Mouse (Mus musculus): ENCODE measurements around the gene Olfr472. TPM values are rescaled to one million over a fixed set of nuclear protein-coding genes. Genes with fewer than 3 reads are reported as not detected.
"Not testable (repeated sequence)": the region's sequence is repeated elsewhere in the genome, so short reads cannot be mapped to it uniquely, and the experiment has no call there.

Olfr472 gene
- not detected for total RNA-seq (2021)
- long read RNA-seq, experiment 1 = 0 reads
- long read RNA-seq, experiment 2 = 0 reads

DNA sequence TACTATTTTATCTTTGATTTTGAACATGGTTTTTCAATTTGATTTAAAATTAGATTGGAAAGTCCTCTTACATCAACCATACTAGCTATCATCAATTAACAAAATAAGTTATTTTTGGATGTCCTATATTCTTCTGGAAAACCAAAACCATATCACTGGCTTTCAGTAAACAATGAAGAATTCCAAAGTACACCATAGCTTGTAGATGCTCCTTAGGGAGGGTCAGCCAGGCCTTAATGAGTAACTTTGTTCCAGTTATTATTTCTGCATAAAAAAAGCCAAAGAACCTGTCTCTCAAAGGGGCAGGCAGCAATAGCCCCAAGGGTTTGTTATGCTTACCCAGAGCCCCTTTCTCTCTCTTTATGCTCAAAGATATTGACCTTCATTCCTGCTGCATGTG is at the start of gene Olfr472:
Gene Olfr472 (plus strand): TSS at position 301 of the 400 bp plus-strand sequence.
- DNase-seq = no peak

DNA sequence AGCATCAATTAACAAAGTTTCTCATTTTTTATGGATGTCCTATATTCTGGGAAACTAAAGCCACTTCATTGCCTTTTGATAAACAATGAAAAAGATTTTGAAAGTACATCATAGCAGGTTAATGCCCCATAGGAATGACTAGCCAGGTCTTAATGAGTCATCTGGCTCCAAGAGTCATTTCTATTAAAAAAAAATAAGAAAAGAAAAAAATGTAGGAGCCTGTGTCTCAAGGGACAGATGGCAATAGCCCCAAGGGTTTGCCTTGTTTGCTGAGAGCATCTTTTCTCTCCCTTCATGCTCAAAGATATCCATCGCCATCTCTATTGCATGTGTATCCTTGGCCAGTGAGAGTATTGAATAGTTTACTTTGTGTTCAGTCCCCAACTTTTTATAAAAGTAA is 32.4 kb downstream of the Olfr472 start, which contains the start of gene Olfr473:
Gene Olfr473 (plus strand): TSS at position 301 of the 400 bp plus-strand sequence.
- DNase-seq = no peak

GRCm38 (mm10) chr7:107952539-107952938 is 54.8 kb downstream of the Olfr472 start:
- DNase-seq = not testable (repeated sequence)

- DNase-seq = no peak
These were observed 56.6 kb downstream of the Olfr472 start, which contains the start of gene Olfr474 for GRCm38 (mm10) chr7:107954343-107954742. Gene Olfr474 (plus strand): TSS chr7:107954643.

Other genes starting within 250 kb of the Olfr472 start
- not detected for gene Cyb5r2, start 139.9 kb upstream of the Olfr472 start, total RNA-seq (2021)
- not detected for gene Ovch2, start 96.7 kb upstream of the Olfr472 start, total RNA-seq (2021)
- gene Olfr467, start 85.6 kb upstream of the Olfr472 start, total RNA-seq (2021) = not detected
- gene Olfr469, start 72.4 kb upstream of the Olfr472 start, total RNA-seq (2021) = not detected
- gene Olfr470, start 50.4 kb upstream of the Olfr472 start, total RNA-seq (2021) = not detected
- not detected for gene Olfr473, start 32.5 kb downstream of the Olfr472 start, total RNA-seq (2021)
- gene Olfr474, start 56.7 kb downstream of the Olfr472 start, total RNA-seq (2021) = not detected
- not detected for gene Olfr476, start 66.9 kb downstream of the Olfr472 start, total RNA-seq (2021)
- gene Olfr477, start 88.8 kb downstream of the Olfr472 start, total RNA-seq (2021) = under 1 TPM in 1 of 2 experiments, not detected in 1; 0.09 TPM
- not detected for gene Olfr478, start 136.1 kb downstream of the Olfr472 start, total RNA-seq (2021)
- not detected for gene Olfr479, start 152.8 kb downstream of the Olfr472 start, total RNA-seq (2021)
- gene Olfr480, start 169.4 kb downstream of the Olfr472 start, total RNA-seq (2021) = not detected
- gene Olfr481, start 182.0 kb downstream of the Olfr472 start, total RNA-seq (2021) = not detected
- 1 to 10 TPM; 1.7 TPM for gene Olfr482, start 199.7 kb downstream of the Olfr472 start, total RNA-seq (2021)
- not detected for gene Olfr483, start 202.9 kb downstream of the Olfr472 start, total RNA-seq (2021)
- gene Olfr484, start 229.5 kb downstream of the Olfr472 start, total RNA-seq (2021) = not detected

Data from adrenal gland, postnatal 10 days (tissue).